Mouse (Mus musculus): ENCODE measurements around the gene Eif2ak3.

The Eif2ak3 gene

GRCm38 (mm10) chr6:70903689-70904088, 59.4 kb downstream of the Eif2ak3 start:
- 72% methylated on average over 5 of the region's 5 CpGs for WGBS

- WGBS: 93% methylated on average over 7 of the region's 7 CpGs
Observed at GRCm38 (mm10) chr6:70909572-70909971, 65.3 kb downstream of the Eif2ak3 start.

- WGBS: 78% methylated on average over 4 of the region's 4 CpGs
Observed at GRCm38 (mm10) chr6:70910285-70910684, 66.0 kb downstream of the Eif2ak3 start.

GRCm38 (mm10) chr6:70911668-70912395, 67.5 kb downstream of the Eif2ak3 start:
- WGBS: 8% methylated on average over 20 of the region's 20 CpGs

- WGBS: 50% methylated on average over 7 of the region's 7 CpGs
Observed at GRCm38 (mm10) chr6:70912396-70912765, 68.1 kb downstream of the Eif2ak3 start.

- 86% methylated on average over 3 of the region's 3 CpGs for WGBS
Observed at GRCm38 (mm10) chr6:70918827-70919226, 74.5 kb downstream of the Eif2ak3 start, which contains the start of gene Tex37. Tex37 (minus strand) TSS chr6:70918927.

GRCm38 (mm10) chr6:70921274-70922074, 77.2 kb downstream of the Eif2ak3 start:
- WGBS: 22% methylated on average over 22 of the region's 22 CpGs

- 90% methylated on average over 2 of the region's 2 CpGs for WGBS
Observed at GRCm38 (mm10) chr6:70931801-70932200, 87.5 kb downstream of the Eif2ak3 start.

- WGBS: 81% methylated on average over 7 of the region's 7 CpGs
Observed at GRCm38 (mm10) chr6:70953274-70953673, 109.0 kb downstream of the Eif2ak3 start.

GRCm38 (mm10) chr6:70954040-70954439, 109.7 kb downstream of the Eif2ak3 start:
- WGBS: 18% methylated on average over 6 of the region's 6 CpGs

Measured in cerebral cortex, adult 2 months (tissue).